Mouse (Mus musculus) heart, adult 2 months (tissue): ENCODE data around the gene Csmd2. TPM values are rescaled to one million over a fixed set of nuclear protein-coding genes. Genes with fewer than 3 reads are reported as not detected.
A peak's percentile ranks its signal among the peaks of the same experiment; 100 is the strongest.
"Not testable (repeated sequence)": the region's sequence is repeated elsewhere in the genome, so short reads cannot be mapped to it uniquely, and the experiment has no call there.

ENCODE experiments used
- DNase-seq, 2 experiments: peaks; one replicate each; pipeline ENCODE4 v3.0.0; 2021
- H3K27ac ChIP-seq: fragments of 200-600 bp; 2 replicates; pipeline ENCODE4 v1.8.1; 2022
- H3K27me3 ChIP-seq: fragments of 200-500 bp; 2 replicates; pipeline ENCODE4 v1.6.1; 2012; ENCODE audit warnings: mild to moderate bottlenecking, low read length, inconsistent platforms, mixed read lengths; ENCODE audit not compliant: control insufficient read depth, insufficient read depth
- H3K36me3 ChIP-seq: fragments of 200-500 bp; 2 replicates; pipeline ENCODE4 v1.6.1; 2012; ENCODE audit warnings: low read length, inconsistent platforms; ENCODE audit not compliant: control insufficient read depth, insufficient read depth
- H3K4me1 ChIP-seq: fragments of 200-500 bp; 2 replicates; pipeline ENCODE4 v1.6.1; 2011; ENCODE audit warnings: low read length; ENCODE audit not compliant: control insufficient read depth, insufficient read depth
- H3K4me3 ChIP-seq: fragments of 200-600 bp; 2 replicates; pipeline ENCODE4 v1.8.1; 2022
- H3K79me2 ChIP-seq: fragments of 200-500 bp; replicated peaks from 2 replicates; pipeline ENCODE4 v1.6.1; 2012; ENCODE audit warnings: mild to moderate bottlenecking, inconsistent platforms, low read length, moderate library complexity, mixed read lengths; ENCODE audit not compliant: control insufficient read depth, insufficient read depth
- H3K9ac ChIP-seq: fragments of 200-500 bp; 2 replicates; pipeline ENCODE4 v1.6.1; 2012; ENCODE audit warnings: low read depth, mild to moderate bottlenecking, control low read depth, inconsistent platforms, low read length, mixed read lengths
- CTCF ChIP-seq: fragments of 200-600 bp; IDR thresholded peaks from 2 replicates; pipeline ENCODE4 v1.8.1; 2022; ENCODE audit warnings: antibody characterized with exemption, mild to moderate bottlenecking, moderate library complexity
- EP300 ChIP-seq: fragments of 200-500 bp; IDR thresholded peaks from 2 replicates; pipeline ENCODE4 v1.6.1; 2011; ENCODE audit warnings: low read depth, low read length, control low read depth; ENCODE audit not compliant: insufficient read depth
- POLR2A ChIP-seq: fragments of 200-500 bp; IDR thresholded peaks from 2 replicates; pipeline ENCODE4 v1.6.1; 2011; ENCODE audit warnings: mild to moderate bottlenecking, low read depth, low read length, control low read depth; ENCODE audit not compliant: insufficient read depth
- WGBS: fragments of 180-500 bp; shearing (Covaris S2); methylation state at CpG from one replicate; pipeline ENCODE4 v1.1.7; 2018; 5-methylcytosine and 5-hydroxymethylcytosine counted together
- intact Hi-C: fragments of 180-260 bp; cut with DNase I; formaldehyde crosslinking; loops from one replicate; pipeline ENCODE4 v1.15.1; 2025
- polyA plus RNA-seq: library from polyadenylated mRNA; depleted of rRNA; stranded (reverse); fragments of >200 nt; gene quantifications from 2 replicates; pipeline ENCODE4 v1.2.3, GENCODE M21; 2012
- total RNA-seq, 2 experiments: library from RNA; stranded (reverse); gene quantifications; 2 replicates each; pipeline ENCODE4 v1.2.3; 2021

Csmd2 gene
- total and polyA plus RNA-seq, 3 experiments, result not detected

DNA sequence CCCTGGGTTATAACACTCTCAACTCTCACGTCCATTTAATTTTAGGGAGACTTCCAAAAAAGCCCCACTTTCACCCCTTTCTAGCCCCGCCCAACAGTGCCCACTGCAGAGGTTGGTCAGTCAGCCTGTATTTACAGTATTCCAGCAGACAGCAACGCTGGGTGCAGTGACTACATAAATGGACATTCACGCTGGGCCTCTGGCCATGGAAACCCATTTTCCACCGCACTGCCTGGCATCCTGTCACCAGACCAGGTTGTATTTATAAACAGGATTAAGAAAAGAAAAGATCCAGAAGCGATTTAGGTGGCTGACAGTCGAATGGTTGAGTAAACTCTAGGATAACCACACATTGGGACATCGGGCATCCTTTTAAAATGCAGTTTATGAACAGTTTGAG, 65.0 kb downstream of the Csmd2 start:
- Histone ChIP-seq H3K36me3 (no peaks in the 10 kb centered on the region), H3K4me1 (no peaks in the 10 kb centered on the region), H3K9ac (no peak overlapping the region), H3K27me3 (no peaks in the 10 kb centered on the region), H3K4me3 (no peak overlapping the region), H3K27ac (no peak overlapping the region), H3K79me2 (no peaks in the 10 kb centered on the region)
- WGBS, result 66% methylated on average over 8 of the region's 8 CpGs
- TF ChIP-seq EP300 (no peak), POLR2A (no peak), CTCF (no peak)
- intact Hi-C loops, result no loop called here
- no peak for DNase-seq

DNA sequence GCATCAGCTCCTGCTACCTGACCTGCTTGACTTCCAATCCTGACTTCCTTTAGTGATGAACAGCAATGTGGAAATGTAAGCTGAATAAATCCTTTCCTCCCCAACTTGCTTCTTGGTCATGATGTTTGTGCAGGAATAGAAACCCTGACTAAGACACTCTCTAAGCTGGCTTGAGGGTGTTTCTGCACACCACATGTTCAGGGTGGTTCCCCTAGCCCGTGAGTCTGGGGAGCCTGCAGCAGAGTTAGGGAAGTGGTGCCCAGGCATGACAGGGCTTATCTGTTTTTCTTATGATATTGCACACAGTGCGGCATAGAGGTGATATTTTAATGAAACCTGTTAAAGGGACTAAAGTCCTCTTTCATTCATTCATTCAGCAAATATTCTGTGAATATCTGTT, 73.6 kb downstream of the Csmd2 start:
- H3K4me3 ChIP-seq, H3K4me1 ChIP-seq, H3K79me2 ChIP-seq, intact Hi-C loops, H3K27me3 ChIP-seq, DNase-seq, H3K9ac ChIP-seq, H3K36me3 ChIP-seq, H3K27ac ChIP-seq: not testable (repeated sequence)
- WGBS, result 42% methylated on average over 2 of the region's 2 CpGs

DNA sequence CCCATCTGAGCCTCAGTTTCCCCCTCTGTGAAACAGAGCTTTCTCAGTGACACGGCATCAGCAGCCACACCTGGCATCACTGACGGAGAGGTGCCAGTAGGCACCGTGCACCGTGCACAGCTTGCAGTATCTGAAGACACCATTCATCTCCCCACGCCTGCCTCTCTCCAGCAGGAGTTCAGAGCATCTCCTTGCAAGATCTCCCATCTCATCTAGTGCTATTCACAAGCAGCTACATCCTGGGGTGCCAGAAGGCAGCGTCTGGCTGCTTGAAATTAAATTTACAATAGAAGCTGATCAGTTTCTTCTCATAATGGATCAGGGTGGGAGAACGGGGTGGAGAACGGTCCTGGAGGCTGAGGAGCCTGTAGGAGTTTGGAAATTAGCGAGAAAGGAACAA, 79.5 kb downstream of the Csmd2 start:
- no peaks in the 10 kb centered on the region for H3K27me3 ChIP-seq
- WGBS, result 80% methylated on average over 9 of the region's 9 CpGs

DNA sequence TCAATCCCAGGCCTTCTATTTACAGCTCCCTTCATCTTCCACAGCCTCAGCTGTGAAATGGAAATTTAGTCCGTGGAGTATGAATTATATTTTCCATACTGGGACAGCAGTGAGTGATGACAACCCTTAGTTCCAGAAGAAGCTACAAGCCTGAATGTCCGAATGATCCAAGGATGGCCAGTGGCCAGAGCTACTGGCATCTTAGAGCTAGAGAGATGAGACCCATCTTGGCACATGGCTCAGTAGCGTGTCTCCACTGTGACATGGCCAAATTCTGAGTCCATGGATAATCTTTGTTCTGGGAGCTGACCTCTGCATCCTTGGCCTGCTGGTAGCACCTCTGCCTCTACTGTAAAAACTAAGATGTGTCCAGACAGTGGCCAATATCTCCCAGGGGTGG, 96.8 kb downstream of the Csmd2 start:
- intact Hi-C loops, result no loop called here
- H3K27me3 ChIP-seq, result no peaks in the 10 kb centered on the region
- no peak overlapping the region for H3K9ac ChIP-seq
- TF ChIP-seq CTCF, result no peak
- no peak for TF ChIP-seq POLR2A
- TF ChIP-seq EP300, result no peak
- no peak overlapping the region for H3K27ac ChIP-seq
- no peak for DNase-seq
- 70% methylated on average over 3 of the region's 3 CpGs for WGBS
- no peaks in the 10 kb centered on the region for H3K79me2 ChIP-seq
- H3K4me1 ChIP-seq, result peaks cover 2% of the 10 kb centered on the region; the same call in 1 of the 2 replicates
- no peak overlapping the region for H3K4me3 ChIP-seq
- H3K36me3 ChIP-seq, result no peaks in the 10 kb centered on the region

More for the DNA sequence above, 79.5 kb downstream of the Csmd2 start:
- H3K27ac ChIP-seq, result no peak overlapping the region
- intact Hi-C loops, result no loop called here
- no peaks in the 10 kb centered on the region for H3K4me1 ChIP-seq
- H3K4me3 ChIP-seq, result no peak overlapping the region
- no peaks in the 10 kb centered on the region for H3K36me3 ChIP-seq
- no peaks in the 10 kb centered on the region for H3K79me2 ChIP-seq
- H3K9ac ChIP-seq, result no peak overlapping the region
- TF ChIP-seq EP300 (no peak), POLR2A (no peak), CTCF (no peak)
- DNase-seq, result no peak

DNA sequence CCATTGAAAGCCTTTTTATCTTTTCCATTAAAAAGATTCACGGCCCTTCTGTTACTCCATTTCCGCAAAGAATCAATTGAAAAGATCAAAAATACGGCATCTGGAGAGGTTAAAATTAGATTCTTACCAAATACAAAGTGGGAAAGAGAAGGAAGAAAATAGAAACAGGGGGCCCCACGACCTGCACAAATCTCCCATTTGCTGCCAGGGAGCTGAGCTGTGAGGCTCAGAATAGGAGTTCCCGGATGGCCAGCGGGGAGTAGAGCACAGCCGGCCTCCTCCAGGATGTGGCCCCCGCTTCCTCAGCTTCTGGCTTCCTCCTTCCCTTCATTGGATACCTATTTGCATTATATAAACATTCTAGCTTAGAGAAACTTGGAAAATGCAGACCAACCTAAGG, 97.4 kb downstream of the Csmd2 start:
- no peak overlapping the region for H3K4me3 ChIP-seq
- no peak overlapping the region for H3K9ac ChIP-seq
- no peak for TF ChIP-seq POLR2A
- TF ChIP-seq EP300, result no peak
- no peak for TF ChIP-seq CTCF
- H3K27me3 ChIP-seq, result no peaks in the 10 kb centered on the region
- peaks cover 2% of the 10 kb centered on the region; the same call in 1 of the 2 replicates for H3K4me1 ChIP-seq
- H3K36me3 ChIP-seq, result no peaks in the 10 kb centered on the region
- intact Hi-C loops, result no loop called here
- no peaks in the 10 kb centered on the region for H3K79me2 ChIP-seq
- 42% methylated on average over 8 of the region's 8 CpGs for WGBS
- DNase-seq, result no peak
- H3K27ac ChIP-seq, result no peak overlapping the region

DNA sequence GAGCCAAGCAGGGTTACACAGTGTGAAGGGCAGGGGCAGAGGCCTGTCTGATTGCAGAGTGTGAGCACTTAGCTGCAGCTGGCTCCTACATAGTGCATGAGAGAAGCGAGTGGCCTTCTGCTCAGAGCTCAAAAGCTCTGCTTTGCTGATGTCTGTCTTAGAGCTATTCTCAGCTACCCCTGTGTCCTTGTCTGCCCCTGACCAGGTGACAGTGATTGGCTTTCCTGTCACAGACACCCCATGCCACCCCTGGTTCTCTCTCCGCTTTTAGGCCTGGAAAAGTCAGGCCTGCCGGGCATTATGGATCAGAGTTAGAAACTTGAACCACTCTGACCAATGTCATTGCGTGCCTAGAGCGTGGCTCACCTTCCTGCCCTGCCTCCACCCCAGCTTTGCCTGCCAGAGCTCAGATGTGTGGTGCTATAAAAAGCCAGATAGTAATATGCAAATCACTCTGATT, 99.5 kb downstream of the Csmd2 start:
- TF ChIP-seq CTCF (no peak), EP300 (peak; percentile 54; the same call in 1 of the 2 replicates), POLR2A (no peak)
- peak; percentile 36 to 55 for DNase-seq
- H3K36me3 ChIP-seq, result no peaks in the 10 kb centered on the region
- no peak overlapping the region for H3K4me3 ChIP-seq
- WGBS, result 60% methylated on average over 5 of the region's 5 CpGs
- no peaks in the 10 kb centered on the region for H3K27me3 ChIP-seq
- H3K9ac ChIP-seq, result no peak overlapping the region
- peaks cover 2% of the 10 kb centered on the region; the same call in 1 of the 2 replicates for H3K4me1 ChIP-seq
- intact Hi-C loops, result no loop called here
- peak overlapping the region; percentile 77 for H3K27ac ChIP-seq
- H3K79me2 ChIP-seq, result no peaks in the 10 kb centered on the region

DNA sequence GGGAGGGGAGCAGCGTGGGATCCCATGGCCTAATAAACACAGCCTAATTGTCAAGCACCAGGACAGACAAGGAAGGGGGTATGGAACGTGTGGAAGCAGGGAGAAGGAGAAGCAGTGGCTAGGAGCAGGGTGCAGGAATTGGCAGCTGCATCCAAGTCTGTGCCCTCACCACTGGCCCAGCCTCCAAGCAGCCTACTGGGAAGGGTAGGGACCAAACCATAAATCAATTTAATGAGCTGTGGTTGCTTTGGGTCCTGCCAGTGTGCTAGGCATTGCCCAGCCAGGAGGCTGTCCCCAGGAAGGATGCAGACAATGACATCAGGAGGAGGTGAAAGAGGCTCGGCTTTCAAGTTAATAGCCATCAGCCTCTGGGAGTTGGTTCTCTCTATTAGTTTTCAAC, 100.0 kb downstream of the Csmd2 start:
- H3K79me2 ChIP-seq, result no peaks in the 10 kb centered on the region
- peak overlapping the region; percentile 77 for H3K27ac ChIP-seq
- intact Hi-C loops, result no loop called here
- 51% methylated on average over 3 of the region's 3 CpGs for WGBS
- H3K36me3 ChIP-seq, result no peaks in the 10 kb centered on the region
- no peaks in the 10 kb centered on the region for H3K27me3 ChIP-seq
- H3K4me1 ChIP-seq, result peaks cover 2% of the 10 kb centered on the region; the same call in 1 of the 2 replicates
- H3K9ac ChIP-seq, result no peak overlapping the region
- no peak for DNase-seq
- TF ChIP-seq CTCF, result no peak
- TF ChIP-seq EP300, result no peak
- TF ChIP-seq POLR2A, result no peak
- H3K4me3 ChIP-seq, result no peak overlapping the region
